Mouse (Mus musculus) mammary gland, adult 2 months (tissue): ENCODE results near the gene Nupl2. TPM values are rescaled to one million over a fixed set of nuclear protein-coding genes. Genes with fewer than 3 reads are reported as not detected.

Experiments
- polyA plus RNA-seq: library from polyadenylated mRNA; depleted of rRNA; stranded (reverse); fragments of >200 nt; gene quantifications from 2 replicates; pipeline ENCODE4 v1.2.3, GENCODE M21; 2012; ENCODE audit warnings: low replicate concordance; rRNA removed

The Nupl2 gene
- 6.7 and 7.6 TPM in 2 replicates for polyA plus RNA-seq

GRCm38 (mm10) chr5:24164789-24165445 is at the start of gene Nupl2:
Gene Nupl2, plus strand, starts transcription at chr5:24164963.

Other genes with a start within 250 kb of the Nupl2 start
- 3.7 and 8.1 TPM in 2 replicates for gene Fam126a, start 134.3 kb upstream of the Nupl2 start, polyA plus RNA-seq
- 1.7 and 5.7 TPM in 2 replicates for gene Klhl7, start 64.4 kb upstream of the Nupl2 start, polyA plus RNA-seq
- gene Kcnh2, start 186.6 kb downstream of the Nupl2 start, polyA plus RNA-seq = 13.7 and 24.4 TPM in 2 replicates
- 38.7 and 58.4 TPM in 2 replicates for gene Nos3, start 199.8 kb downstream of the Nupl2 start, polyA plus RNA-seq
- 7.8 and 12.0 TPM in 2 replicates for gene Atg9b, start 227.2 kb downstream of the Nupl2 start, polyA plus RNA-seq
- 97.8 and 104 TPM in 2 replicates for gene Abcb8, start 228.7 kb downstream of the Nupl2 start, polyA plus RNA-seq
- 0.95 and 1.1 TPM in 2 replicates for gene Asic3, start 248.4 kb downstream of the Nupl2 start, polyA plus RNA-seq